Mouse (Mus musculus) bone marrow macrophage, adult 2 months (primary cell): ENCODE results near the gene Zfp655.

Experiments used
- CTCF ChIP-seq: IDR thresholded peaks from 2 replicates; pipeline ENCODE4 v1.5.1; 2012; ENCODE audit warnings: low read depth, mild to moderate bottlenecking, low read length, moderate library complexity
- POLR2A ChIP-seq: IDR thresholded peaks from 2 replicates; pipeline ENCODE4 v1.6.1; 2012; ENCODE audit warnings: mild to moderate bottlenecking, low read depth, low read length, borderline replicate concordance

GRCm38 (mm10) chr5:145280371-145281143, 49.0 kb downstream of the Zfp655 start, which contains the start of gene Zscan25:
- no peak for TF ChIP-seq CTCF
- no peak; the same call in 1 of the 2 replicates for TF ChIP-seq POLR2A
